13 mouse cellular contexts compared by ENCODE assay signal in the genomic region with DNA sequence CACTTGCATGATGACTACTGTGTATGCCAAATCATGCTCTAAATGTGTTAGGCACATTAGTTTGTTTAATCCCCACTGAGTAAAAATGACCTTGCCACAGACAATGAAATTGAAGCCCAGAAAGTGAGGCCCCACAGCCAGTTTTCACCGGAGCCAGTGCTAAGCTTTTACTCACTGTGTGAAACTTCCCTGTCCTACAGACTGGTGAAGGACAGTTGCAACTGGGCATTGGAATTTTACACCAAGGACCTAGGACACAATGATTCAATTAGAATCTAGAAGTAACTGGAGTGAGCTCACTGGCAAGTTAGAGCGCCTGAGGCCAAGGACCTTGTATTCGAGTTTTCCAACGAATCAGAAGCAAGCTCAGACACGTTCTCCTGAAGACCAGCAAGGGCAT.
"Had no signal": no experiment of that assay in that cellular context is flagged by ENCODE, and none has a peak within 500 bp of the region (broad histone marks: within the 10 kb centered on the region; RNA-seq: fewer than 3 reads in every experiment).

No protein-coding gene starts in this region.

- H3K9me3 ChIP-seq: limb, embryonic 12.5 days; liver, embryonic 13.5 days; lung, embryonic 15.5 days; midbrain, embryonic 15.5 days; neural tube, embryonic 12.5 days had no signal

- H3K27me3 ChIP-seq: limb, embryonic 12.5 days; liver, embryonic 13.5 days; lung, embryonic 15.5 days; megakaryocyte, embryonic 14.5 days; midbrain, embryonic 15.5 days; neural tube, embryonic 12.5 days had no signal

- H3K36me3 ChIP-seq: limb, embryonic 12.5 days; liver, embryonic 13.5 days; lung, embryonic 15.5 days; midbrain, embryonic 15.5 days; neural tube, embryonic 12.5 days had no signal

- H3K9ac ChIP-seq: limb, embryonic 12.5 days; liver, embryonic 13.5 days; liver, postnatal 0 days; lung, embryonic 15.5 days; midbrain, embryonic 15.5 days; neural tube, embryonic 12.5 days had no signal

- H3K4me2 ChIP-seq: limb, embryonic 12.5 days; liver, embryonic 13.5 days; lung, embryonic 15.5 days; midbrain, embryonic 11.5 days; midbrain, embryonic 15.5 days; neural tube, embryonic 12.5 days had no signal

- H3K4me1 ChIP-seq: limb, embryonic 12.5 days; lung, embryonic 15.5 days had no signal

- ATAC-seq: midbrain, embryonic 15.5 days had no signal

- H3K27ac ChIP-seq: layer of hippocampus, adult 2 months; limb, embryonic 12.5 days; liver, embryonic 13.5 days; lung, embryonic 15.5 days; macrophage; midbrain, embryonic 15.5 days; neural tube, embryonic 12.5 days; stomach, postnatal 0 days had no signal

- DNase-seq: liver, embryonic 13.5 days; lung, postnatal 14 days; thymus, postnatal 4 days had no signal

- H3K4me3 ChIP-seq: layer of hippocampus, adult 2 months; limb, embryonic 12.5 days; liver, embryonic 13.5 days; lung, embryonic 15.5 days; megakaryocyte, embryonic 14.5 days; midbrain, embryonic 15.5 days; neural tube, embryonic 12.5 days had no signal
